Mouse (Mus musculus): ENCODE results near the gene Glb1.
"Not testable (repeated sequence)": the region's sequence is repeated elsewhere in the genome, so short reads cannot be mapped to it uniquely, and the experiment has no call there.

The Glb1 gene

DNA sequence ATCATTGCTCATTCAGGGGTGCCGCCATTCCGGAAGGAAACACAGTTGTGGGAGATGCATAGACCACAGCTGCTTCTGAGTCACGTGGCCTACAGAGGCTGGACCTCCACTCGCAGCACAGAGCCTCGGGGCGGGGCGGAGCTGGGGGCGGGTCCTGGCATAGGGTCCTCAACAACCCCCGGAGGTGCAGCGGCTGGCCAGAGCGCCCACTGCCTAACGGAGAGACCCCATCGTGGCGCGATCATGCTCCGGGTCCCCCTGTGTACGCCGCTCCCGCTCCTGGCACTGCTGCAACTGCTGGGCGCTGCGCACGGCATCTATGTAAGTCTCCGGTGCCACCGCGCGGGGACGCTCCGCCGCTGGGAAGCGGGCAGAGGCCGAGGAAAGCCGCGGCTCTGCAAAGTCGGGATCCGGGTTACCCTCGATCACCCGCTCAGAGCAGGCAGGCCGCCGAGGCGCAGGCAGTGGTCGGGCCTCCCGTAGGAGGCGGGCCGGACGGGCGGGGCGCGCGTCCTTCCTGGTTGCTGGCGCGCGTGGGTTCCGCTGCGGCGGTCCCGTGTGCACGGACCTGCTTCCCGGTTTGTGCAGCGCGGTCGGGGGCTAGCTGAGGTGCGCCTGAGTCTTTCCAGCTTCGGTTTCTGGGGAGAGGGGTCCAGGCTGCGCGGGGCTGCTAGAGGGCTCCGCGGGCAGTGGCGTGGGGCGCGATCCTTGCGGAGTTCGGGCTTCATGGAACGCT is at the start of gene Glb1, which contains the start of gene Tmppe:
TSS of gene Glb1 (plus strand) at position 128 of the 736 bp plus-strand sequence.
TSS of gene Tmppe (plus strand) at position 157 of the 736 bp plus-strand sequence.
- peak; percentile 77 for DNase-seq (ENCODE audit: low spot score)

DNA sequence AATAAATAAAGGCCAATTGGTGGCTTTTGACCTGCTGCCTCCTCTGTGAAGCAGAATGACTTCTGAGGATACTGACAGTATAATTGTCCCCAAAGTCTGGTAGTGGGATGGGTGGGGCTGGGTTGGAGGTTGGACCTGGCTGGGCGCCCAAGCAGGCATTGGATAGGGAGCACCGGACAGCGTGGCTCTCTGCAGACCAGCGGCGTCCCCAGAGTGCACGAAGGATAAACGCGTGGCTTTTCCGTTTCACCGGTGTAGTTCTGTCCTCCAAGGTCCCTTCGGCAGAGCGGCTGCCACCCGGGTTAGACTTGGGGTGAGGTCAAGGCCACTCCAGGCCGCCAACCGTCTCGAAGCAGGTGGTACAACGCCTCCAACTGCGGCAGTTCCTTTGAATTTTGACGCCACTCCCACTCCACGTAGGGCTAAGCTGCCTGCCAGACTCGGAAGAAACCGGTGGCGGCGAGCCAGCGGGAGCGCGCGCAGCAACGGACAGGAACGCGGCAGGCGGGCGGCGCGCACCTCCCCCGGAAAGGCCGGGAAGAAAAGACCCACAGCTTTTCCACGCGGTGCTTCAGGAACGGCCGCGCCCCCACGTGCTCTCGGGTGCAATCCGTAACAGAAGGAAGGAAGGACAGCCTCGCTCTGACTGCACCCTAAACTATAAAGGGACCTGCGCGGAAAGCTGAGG is 32.9 kb upstream of the Glb1 start:
- DNase-seq (ENCODE audit: low spot score): peak; percentile 83

DNA sequence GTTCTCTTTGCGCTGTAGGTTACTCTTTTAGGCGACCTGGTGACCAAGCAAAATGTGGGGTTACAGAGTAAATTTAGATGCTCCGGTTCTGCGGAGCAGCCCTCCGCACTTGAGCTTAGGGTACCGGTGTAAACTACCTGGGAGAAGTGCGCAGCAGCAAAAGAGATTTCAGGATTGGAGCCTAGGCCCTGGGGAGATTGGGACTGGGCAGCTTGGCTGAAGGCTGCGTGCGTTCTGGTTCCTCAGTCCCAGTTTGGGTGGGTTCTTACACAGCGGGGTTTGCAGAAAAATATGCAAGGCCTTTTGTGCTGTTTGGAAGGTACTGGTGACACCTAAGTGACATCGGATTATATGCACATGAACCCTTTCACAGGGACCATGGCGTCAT is 32.4 kb upstream of the Glb1 start:
- no peak for DNase-seq (ENCODE audit: low spot score)

DNA sequence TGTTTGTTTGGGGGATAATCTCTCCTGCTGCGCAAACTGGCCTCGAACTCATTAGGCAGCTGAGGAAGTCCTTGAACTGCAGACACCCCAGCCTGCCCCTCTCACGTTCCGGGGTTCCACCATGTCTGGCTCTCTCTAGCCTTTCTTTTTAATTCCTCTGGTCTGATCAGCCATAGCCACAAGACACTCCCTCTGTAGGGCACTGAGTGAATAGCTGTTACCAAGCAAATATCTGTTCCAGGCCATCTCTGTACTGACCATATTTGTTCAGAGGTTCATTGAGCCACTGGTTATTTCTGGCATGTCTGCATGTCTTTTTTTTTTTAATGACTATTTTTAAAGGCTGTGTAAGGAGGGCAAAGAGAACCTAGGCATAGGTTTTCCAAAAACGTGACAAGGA is 31.5 kb upstream of the Glb1 start:
- DNase-seq (ENCODE audit: low spot score): not testable (repeated sequence)

DNA sequence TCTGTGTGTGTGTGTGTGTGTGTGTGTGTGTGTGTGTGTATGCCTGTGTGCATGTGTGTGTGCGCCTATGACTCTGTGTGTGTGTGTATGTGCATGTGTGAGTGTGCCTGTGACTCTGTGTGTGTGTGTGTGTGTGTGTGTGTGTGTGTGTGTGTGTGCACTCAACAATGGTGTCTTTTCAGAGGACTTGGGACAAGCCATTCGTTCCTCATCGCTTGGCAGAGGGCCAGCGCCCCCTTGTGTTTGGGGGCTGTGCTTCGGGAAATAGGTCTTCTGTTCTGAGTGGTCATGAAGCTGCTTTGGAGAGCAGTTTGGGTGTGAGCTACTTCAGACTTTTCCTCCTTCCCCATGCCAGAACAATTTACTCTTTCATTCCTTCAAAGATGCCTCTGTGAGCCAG is 29.2 kb upstream of the Glb1 start:
- DNase-seq (ENCODE audit: low spot score): not testable (repeated sequence)

DNA sequence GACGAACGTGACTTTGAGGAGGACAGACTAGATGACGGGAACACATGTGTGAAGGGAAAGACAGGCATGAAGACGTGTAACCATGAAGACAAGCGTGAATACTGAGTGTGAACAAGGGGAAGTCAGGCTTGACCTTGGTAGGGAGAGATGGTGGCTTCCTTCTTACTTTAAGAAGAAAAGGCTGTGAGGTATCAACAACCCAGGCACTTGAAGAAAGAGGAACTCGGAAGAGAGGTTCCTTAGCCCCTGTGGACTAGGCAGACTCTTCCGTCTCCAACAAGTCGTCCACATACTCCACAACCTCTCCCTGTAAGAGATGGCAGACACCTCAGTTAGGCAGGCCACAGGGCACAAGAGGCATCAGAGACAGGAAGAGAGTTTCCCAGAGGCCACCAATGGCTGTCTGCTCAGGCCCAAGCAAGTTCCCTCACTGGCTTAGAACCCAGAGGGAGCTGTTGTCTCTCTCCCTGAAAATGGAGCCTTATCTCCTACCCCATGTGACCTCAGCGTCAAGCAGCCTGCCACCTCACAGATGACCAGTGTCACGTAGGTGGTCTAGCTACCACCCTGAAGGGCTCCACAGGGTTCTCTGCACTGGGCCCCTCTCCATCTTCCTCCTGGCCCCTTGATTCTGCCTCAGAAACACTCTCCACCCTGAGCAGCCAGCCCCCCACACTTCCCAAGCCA is 25.5 kb upstream of the Glb1 start:
- DNase-seq (ENCODE audit: low spot score): no peak

DNA sequence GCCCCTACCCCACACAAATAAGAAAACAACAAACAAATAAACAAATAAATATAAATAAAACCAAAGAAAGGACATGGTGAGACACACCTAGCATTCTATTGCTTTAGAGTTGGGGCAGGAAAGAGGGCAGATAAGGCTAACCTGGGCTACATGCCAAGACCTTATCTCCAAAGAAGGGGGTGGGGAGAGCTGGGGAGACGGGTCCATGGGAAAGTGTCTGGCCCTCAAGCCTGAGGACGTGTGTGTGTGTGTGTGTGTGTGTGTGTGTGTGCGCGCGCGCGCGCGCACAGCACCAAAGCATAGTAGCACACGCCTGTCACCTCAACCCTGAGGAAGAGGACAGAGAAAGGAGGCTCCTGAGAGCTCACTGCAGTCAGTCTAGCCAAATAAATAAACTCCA is 23.7 kb upstream of the Glb1 start:
- DNase-seq (ENCODE audit: low spot score): no peak

DNA sequence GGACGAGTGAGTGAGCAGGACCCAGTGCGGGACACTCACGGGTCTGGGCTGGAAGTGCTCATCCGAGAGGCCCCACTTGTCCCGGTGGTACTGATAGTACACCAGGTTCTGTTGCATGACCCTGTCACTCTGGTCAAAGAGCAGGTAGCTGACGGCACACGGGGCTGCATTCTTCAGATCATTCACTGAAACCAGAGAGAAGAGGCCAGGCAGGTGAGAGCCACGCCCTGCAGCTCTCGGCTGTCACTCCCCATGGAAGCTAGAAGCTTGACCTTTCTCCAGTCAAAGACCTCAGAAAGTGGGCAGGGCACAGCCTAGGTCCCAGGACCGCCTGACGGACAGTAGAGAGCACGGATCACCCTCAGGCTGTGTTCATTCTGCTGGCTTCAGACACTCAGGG is 21.0 kb upstream of the Glb1 start:
- no peak for DNase-seq (ENCODE audit: low spot score)

DNA sequence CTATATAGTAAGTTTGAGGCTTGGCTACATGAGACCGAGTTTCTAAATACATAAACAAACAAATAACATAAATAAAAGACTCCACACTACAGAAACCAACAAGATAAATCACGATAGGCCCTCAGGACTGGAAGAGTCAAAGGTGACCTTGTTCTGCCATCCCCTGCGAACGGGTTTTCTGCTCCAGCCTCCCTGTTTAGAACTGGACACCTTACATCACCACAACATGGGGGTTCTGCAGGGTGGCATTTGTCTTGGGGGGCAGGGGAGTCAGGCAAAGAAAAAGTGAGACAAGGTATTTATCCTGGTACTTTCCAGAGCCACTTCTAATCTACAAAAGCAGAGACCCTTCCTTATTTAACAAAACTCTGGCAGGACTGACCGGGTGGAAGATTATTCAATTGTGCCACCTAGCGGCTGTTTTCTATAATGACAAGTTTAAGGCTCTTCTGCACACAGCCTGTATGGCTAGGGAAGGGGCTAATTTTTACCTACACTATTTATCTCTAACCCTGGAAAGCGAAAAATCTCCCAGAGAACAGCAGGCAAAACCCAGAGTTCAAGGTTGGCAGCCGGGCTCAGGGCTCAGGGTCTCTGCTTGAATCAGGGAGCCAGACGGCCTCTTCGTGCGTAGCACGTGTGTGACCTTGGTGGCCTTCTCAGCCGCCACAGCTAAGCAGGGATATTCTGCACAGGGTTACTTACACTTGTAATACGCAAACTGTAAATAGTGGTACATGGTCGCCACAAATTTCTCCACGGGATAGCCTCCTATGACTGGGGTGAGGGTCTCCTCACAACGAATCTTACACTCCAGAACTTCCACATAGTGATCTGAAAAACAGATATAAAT is 19.8 kb upstream of the Glb1 start:
- DNase-seq (ENCODE audit: low spot score): no peak

DNA sequence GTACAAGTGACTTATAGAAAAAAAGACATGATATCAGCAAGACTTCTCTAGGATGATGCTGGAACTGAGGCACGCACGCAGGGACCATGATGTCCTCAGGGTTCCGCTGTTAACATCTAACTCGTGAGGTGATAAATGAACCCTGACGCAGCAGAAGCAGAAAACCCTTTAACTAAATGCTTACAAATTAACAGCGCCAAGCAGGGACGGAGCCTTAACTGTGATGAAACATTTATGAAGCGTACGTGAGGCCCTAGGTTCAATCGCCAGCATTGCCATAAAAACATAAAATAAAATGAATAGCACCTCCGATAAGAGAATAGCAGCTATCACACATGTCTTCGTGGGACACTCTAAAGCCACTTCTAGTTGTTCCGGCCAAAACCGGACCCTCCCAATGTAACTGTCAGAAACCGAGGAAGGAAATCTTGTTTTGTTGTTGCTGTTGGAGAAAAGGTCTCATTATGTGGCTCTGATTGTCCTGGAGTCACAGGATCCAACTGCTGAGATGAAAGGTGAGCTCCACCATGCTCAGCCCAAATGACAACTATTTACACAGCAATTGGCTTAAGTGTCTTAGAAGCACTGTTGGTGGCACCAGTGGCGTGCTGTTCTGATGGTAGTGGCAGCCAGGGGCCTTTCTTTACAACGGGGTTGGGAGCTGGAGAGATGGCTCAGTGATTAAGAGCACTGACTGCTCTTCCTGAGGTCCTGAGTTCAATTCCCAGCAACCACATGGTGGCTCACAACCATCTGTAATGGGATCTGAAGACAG is 17.8 kb upstream of the Glb1 start:
- no peak for DNase-seq (ENCODE audit: low spot score)

DNA sequence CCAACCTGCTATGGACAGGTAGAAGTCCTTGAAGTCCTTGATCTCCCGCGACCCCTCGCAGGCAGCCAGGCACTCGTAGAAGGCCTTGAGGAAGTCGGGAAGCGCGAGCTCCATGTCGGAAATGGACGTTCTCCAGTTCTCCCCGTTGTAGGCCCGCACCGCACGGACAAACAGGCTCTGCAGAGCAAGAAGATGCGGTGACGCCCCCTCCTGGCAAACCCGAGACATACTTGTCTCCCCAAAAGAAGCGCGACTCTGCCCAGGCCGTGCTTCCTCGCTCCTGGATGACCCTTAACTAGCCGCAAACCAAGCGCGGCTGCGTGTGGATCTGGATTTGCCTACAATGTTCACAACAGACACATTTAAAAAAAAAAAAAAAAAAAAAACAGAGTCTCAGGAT is 16.2 kb upstream of the Glb1 start:
- no peak for DNase-seq (ENCODE audit: low spot score)

DNA sequence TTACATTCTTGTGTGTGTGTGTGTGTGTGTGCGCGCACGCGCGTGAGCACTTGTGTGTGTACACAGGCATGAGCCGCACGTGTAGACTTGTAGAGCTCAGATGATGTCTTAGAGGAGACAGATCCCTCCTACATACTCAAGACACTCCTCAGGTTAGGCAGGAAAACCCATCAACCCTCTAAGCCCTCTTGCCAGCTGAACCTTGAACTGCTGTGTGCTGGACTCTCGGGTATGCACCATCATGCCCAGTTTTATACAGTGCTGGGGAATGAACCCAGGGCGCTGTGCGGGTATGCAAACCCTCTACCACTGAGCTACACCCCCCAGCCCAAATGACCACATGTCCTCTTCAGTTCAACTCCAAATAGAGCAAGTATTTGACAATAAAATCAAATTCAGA is 15.7 kb upstream of the Glb1 start:
- DNase-seq (ENCODE audit: low spot score): no peak

DNA sequence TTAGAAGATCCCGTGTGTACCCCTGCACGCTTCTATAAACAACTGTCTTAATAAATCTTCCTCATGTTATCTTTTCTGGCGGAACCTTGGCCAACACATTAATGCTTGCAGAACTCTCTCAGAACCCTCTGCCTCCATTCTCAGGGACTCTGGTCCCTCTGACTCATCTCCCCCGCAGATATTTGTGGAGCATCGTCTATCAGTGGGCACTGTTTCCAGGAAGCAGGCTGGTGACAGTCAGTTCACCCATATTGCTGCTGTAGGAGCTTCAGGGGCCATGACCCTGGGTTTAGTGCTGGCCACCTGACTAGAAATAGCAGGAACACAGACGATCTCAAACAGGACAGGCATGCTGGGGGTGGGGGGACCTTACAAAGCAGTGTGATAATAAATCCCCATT is 13.8 kb upstream of the Glb1 start:
- DNase-seq (ENCODE audit: low spot score): no peak

DNA sequence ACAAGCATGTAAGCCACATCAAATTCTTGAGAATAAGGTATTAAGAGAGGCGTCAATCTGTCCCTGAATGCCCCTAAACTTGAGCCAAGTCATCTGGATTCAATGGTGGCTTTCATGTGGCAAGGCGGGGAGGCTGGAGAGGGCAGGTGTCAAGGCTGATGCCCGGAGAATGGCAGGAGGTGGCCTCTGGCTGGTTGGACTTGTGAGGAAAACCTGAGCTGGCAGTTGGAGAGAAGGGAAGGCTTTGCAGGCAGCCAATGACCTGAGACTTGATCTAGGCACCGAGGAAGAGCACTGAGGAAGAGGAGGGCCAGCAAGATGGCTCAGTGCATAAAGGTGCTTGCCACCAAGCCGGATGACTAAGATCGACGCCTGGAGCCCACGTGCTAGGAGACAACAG is 12.6 kb upstream of the Glb1 start:
- no peak for DNase-seq (ENCODE audit: low spot score)

DNA sequence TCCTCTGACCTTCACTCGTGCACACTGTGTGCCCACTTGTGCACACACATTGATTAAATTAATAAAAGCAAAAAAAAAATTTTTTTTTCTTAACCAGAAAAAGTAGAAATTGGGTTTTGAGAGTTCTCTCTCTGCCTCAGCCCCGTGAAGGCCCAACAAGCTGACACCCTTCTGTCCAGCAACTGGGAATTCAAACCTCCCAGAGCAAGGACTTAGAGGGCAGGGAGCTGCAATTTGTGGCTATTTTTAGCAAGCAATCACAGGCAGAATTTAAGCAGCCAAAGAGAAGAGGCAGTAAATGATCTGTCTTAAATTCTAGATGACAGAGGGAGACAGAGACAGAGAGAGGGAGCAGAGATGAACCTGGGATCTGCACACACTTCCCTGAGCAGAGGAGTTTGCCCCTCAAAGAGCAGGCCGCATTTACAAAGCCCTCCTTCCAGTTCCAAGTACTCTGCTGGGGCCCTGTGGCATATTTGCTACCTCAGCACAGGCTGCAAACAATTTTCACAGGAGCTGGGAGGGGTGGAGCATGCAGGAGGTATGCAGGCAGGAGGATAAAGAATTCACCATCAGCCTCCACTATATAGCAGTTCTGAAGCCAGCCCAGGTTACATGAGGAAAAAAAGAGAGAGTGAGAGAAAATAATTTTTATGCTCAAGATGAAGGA is 12.0 kb upstream of the Glb1 start:
- no peak for DNase-seq (ENCODE audit: low spot score)

DNA sequence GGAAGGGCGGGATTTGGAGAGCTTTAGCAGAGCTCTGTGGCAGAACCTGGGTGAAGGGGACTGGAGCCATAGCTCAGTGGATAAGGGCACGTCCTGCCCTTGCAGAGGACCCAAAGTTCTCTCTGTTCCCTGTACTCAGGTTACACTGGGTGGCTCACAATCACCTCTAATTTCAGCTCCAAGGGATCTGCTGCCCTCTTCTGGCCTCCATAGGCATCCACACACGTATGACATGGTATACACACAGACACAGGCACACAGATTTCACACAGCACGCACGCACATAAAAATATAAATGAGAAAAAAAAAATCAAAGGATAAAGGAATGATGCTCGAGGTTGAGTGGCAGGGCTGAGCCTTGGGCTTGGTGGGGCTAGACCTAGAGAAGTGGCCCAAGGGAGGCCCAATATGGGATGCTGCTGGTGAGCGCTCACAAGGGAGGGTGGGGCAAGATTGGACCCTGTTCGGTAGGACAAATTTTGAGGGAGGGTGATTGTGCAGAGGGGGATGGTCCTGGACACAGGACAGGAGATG is 11.4 kb upstream of the Glb1 start:
- DNase-seq (ENCODE audit: low spot score): no peak

DNA sequence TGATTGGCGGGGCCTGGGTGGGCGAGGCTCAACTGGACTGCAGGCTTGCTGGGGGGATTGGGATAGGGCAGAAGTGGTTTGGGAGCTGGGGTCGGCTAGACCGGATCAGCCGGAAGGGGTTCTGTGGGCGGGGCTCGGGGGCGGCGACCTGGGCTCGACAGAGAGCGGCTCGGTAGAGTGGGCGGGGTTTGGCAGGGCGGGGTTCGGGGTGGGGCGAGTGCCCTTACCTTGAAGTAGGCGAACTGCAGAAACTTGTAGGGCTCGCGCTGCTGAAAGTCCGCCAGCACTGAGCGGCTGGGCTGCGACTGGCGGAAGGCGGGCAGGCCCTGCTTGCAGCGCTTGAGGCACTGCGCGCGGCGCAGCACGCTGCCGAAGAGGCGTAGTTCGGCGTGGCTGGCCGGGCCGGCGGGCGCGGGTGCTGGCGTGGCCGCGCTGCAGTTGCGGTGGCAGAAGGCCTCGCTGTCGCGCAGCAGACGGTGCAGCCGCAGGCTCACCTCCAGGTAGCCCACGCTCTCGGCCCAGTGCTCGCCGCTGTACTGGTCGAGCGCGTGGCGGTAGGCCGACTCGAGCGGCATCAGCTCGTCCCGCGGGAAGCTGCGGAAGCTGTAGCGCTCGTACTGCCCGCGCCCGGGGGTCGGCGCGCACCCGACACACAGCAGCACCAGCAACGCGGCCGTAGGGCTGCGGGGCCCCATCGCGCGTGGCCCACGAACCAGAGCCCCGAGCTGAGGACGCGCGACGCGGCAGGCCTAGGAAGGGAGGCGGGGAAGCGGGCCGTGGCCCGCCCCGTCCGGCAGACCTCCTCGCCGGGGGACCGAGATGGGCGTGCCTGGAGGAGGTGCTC is 10.7 kb upstream of the Glb1 start, which contains the start of gene Crtap:
TSS of gene Crtap (minus strand) at position 771 of the 844 bp plus-strand sequence.
- no peak for DNase-seq (ENCODE audit: low spot score)

DNA sequence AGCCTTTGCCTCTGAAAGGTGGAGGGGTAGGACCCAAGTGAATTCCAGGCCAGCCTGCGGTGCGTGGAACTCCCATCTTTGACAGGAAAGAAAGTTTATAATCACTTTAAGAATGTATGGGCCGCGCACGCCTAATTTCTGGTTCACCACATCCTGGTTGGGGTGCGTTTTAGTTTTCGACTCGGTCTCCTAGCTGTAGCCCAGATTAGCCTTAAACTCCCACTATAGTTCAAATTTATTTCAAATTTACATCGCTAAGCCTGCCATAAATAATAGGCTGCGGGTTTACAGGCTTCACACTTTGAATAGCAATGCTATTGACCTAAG is 10.2 kb upstream of the Glb1 start:
- no peak for DNase-seq (ENCODE audit: low spot score)

DNA sequence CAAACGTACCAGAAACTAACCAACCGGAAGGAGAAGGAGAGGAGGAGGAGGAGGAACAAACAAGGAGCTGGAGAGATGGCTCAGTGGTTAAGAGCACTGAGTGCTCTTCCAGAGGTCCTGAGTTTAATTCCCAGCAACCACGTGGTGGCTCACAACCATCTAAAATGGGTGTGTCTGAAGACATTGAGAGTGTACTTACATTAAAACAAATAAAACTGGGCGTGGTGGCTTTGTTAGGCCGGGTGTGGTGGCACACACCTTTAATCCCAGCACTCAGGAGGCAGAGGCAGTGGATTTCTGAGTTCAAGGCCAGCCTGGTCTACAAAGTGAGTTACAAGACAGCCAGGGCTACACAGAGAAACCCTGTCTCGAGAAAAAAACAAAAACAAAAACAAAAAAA is 6.7 kb upstream of the Glb1 start:
- not testable (repeated sequence) for DNase-seq (ENCODE audit: low spot score)

DNA sequence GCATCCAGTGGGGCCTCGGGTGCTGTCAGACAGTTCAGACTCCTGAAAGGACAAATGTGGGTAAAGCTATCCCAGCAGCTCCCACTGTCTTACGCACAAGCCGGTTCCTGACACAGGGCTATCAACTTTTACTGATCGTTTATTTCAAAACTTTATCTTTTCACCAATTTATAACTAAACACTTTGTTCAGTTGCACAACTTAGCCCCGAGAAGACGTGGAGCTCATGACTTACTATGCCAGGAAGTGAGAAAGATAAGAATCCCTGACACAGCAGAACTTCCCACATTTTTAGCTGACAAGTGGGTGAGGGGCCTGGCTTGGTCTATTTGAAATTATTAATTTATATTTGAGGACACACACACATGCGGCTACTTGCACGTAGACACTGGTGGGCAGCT is 6.2 kb upstream of the Glb1 start:
- DNase-seq (ENCODE audit: low spot score): no peak

Data from layer of hippocampus, adult 11-12 months (tissue).